Mouse (Mus musculus): ENCODE measurements at regions not wholly inside any gene's neighbourhood (a gene's known extent, or its start where the extent isn't known, plus 50 kb on each side); places are given as distances from the start of the nearest gene placed in this dataset.

DNA sequence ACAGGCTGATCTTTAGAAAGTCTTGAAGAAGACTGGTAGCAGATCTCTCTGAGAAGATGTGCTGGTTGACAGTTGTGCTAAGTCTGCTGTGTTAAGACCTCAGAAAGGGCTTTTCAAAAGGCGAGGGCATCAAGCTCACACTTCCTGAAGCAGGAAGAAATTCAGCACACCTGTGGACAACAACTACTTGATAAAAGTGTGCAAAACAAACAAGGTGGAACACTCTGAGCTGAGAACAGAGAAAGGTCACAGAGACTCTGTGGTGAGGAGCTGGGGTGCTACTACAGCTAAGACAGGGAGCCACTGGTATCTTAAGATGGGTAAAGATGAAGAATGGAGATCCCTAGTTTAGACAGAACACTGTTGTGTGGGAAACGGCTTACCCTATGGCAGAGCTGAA is 379.9 kb upstream of the Satb1 start:
- no peak for TF ChIP-seq GATA1 (IDR thresholded peaks at IDR 0.05; ENCODE audit: borderline replicate concordance, low read length)
- no peak for TF ChIP-seq FLI1 (IDR thresholded peaks at IDR 0.05; ENCODE audit: low read length)
